Mouse (Mus musculus) hindbrain, embryonic 12.5 days (tissue): ENCODE results near the gene Dnmbp. TPM values are rescaled to one million over a fixed set of nuclear protein-coding genes. Genes with fewer than 3 reads are reported as not detected.

Experiments used
- ATAC-seq: fragments of 200-750 bp; cut with Nextera tagmentation; 2 replicates; pipeline ENCODE4 v1.8.0; 2017; ENCODE audit warnings: moderate TSS enrichment; ENCODE audit not compliant: low FRiP score
- H3K27ac ChIP-seq: fragments of 300-500 bp; sonication (generic); 2 replicates; pipeline ENCODE4 v1.5.1; 2016; ENCODE audit warnings: mild to moderate bottlenecking
- H3K27me3 ChIP-seq: fragments of 300-500 bp; sonication (generic); 2 replicates; pipeline ENCODE4 v1.6.1; 2016; ENCODE audit warnings: mild to moderate bottlenecking
- H3K36me3 ChIP-seq: fragments of 300-500 bp; sonication (generic); 2 replicates; pipeline ENCODE4 v1.6.1; 2016; ENCODE audit warnings: mild to moderate bottlenecking
- H3K4me1 ChIP-seq: fragments of 300-500 bp; sonication (generic); 2 replicates; pipeline ENCODE4 v1.6.1; 2016
- H3K4me2 ChIP-seq: fragments of 300-500 bp; sonication (generic); replicated peaks from 2 replicates; pipeline ENCODE4 v1.6.1; 2016; ENCODE audit warnings: mild to moderate bottlenecking
- H3K4me3 ChIP-seq: fragments of 300-500 bp; sonication (generic); 2 replicates; pipeline ENCODE4 v1.5.1; 2016; ENCODE audit warnings: mild to moderate bottlenecking
- H3K9ac ChIP-seq: fragments of 300-500 bp; sonication (generic); 2 replicates; pipeline ENCODE4 v1.6.1; 2016; ENCODE audit warnings: mild to moderate bottlenecking, moderate library complexity
- H3K9me3 ChIP-seq: fragments of 300-500 bp; sonication (generic); replicated peaks from 2 replicates; pipeline ENCODE4 v1.6.1; 2016; ENCODE audit warnings: mild to moderate bottlenecking
- WGBS: fragments of 180-500 bp; shearing (Covaris S2); methylation state at CpG from one replicate; pipeline ENCODE4 v1.1.7; 2016; 5-methylcytosine and 5-hydroxymethylcytosine counted together
- polyA plus RNA-seq: library from polyadenylated mRNA; unstranded; fragments of >200 nt; fragmentation: Nextera tagmentation; extraction: Ambion mirVana; gene quantifications from 2 replicates; pipeline ENCODE4 v1.2.1, GENCODE M21; 2016

The Dnmbp gene
- polyA plus RNA-seq, 1 experiment from 2014 or later, result 16.9 TPM

GRCm38 (mm10) chr19:43919841-43920240 is 20.1 kb downstream of the Dnmbp start:
- Histone ChIP-seq H3K27me3 (no peaks in the 10 kb centered on the region), H3K9ac (no peak overlapping the region), H3K4me1 (peaks cover 7% of the 10 kb centered on the region), H3K4me3 (no peak overlapping the region), H3K9me3 (peaks cover 4% of the 10 kb centered on the region; the same call in 1 of the 2 replicates), H3K36me3 (no peaks in the 10 kb centered on the region), H3K27ac (no peak overlapping the region), H3K4me2 (no peak overlapping the region)
- 92% methylated on average over 4 of the region's 4 CpGs for WGBS
- no peak for ATAC-seq

GRCm38 (mm10) chr19:43918834-43919233 is 21.2 kb downstream of the Dnmbp start:
- H3K9ac ChIP-seq, result no peak overlapping the region
- H3K36me3 ChIP-seq, result no peaks in the 10 kb centered on the region
- no peak overlapping the region for H3K4me3 ChIP-seq
- no peaks in the 10 kb centered on the region for H3K27me3 ChIP-seq
- H3K4me2 ChIP-seq, result no peak overlapping the region
- no peak for ATAC-seq
- peaks cover 7% of the 10 kb centered on the region for H3K4me1 ChIP-seq
- 0 out of 2 replicates have a peak, but pooled peaks cover 4% of the 10 kb centered on the region for H3K9me3 ChIP-seq
- no peak overlapping the region for H3K27ac ChIP-seq
- WGBS, result 82% methylated on average over 3 of the region's 3 CpGs

- ATAC-seq, result no peak
- WGBS, result 80% methylated on average over 6 of the region's 6 CpGs
- no peaks in the 10 kb centered on the region for H3K9me3 ChIP-seq
- no peak overlapping the region for H3K4me3 ChIP-seq
- no peak overlapping the region for H3K9ac ChIP-seq
- no peak overlapping the region for H3K27ac ChIP-seq
- H3K4me2 ChIP-seq, result no peak overlapping the region
- H3K4me1 ChIP-seq, result peaks cover 7% of the 10 kb centered on the region
- no peaks in the 10 kb centered on the region for H3K36me3 ChIP-seq
- H3K27me3 ChIP-seq, result no peaks in the 10 kb centered on the region
Measured at GRCm38 (mm10) chr19:43917763-43918162, 22.2 kb downstream of the Dnmbp start.

- no peaks in the 10 kb centered on the region for H3K27me3 ChIP-seq
- no peaks in the 10 kb centered on the region for H3K36me3 ChIP-seq
- H3K4me1 ChIP-seq, result peaks cover 7% of the 10 kb centered on the region
- no peak overlapping the region for H3K9ac ChIP-seq
- no peaks in the 10 kb centered on the region for H3K9me3 ChIP-seq
- H3K27ac ChIP-seq, result no peak overlapping the region
- ATAC-seq, result no peak
- no peak overlapping the region for H3K4me3 ChIP-seq
- WGBS, result 72% methylated on average over 2 of the region's 2 CpGs
- H3K4me2 ChIP-seq, result no peak overlapping the region
Measured at GRCm38 (mm10) chr19:43917406-43917691, 22.6 kb downstream of the Dnmbp start.

- 71% methylated on average over 21 of the region's 21 CpGs for WGBS
- no peak for ATAC-seq
- no peak overlapping the region for H3K4me2 ChIP-seq
- H3K4me1 ChIP-seq, result peaks cover 7% of the 10 kb centered on the region
- no peak overlapping the region for H3K9ac ChIP-seq
- no peak overlapping the region for H3K27ac ChIP-seq
- H3K27me3 ChIP-seq, result no peaks in the 10 kb centered on the region
- no peaks in the 10 kb centered on the region for H3K36me3 ChIP-seq
- H3K9me3 ChIP-seq, result no peaks in the 10 kb centered on the region
- no peak overlapping the region for H3K4me3 ChIP-seq
Measured at GRCm38 (mm10) chr19:43916586-43917405, 23.2 kb downstream of the Dnmbp start.

- peaks cover 1% of the 10 kb centered on the region for H3K4me1 ChIP-seq
- WGBS, result 70% methylated on average over 9 of the region's 9 CpGs
- no peaks in the 10 kb centered on the region for H3K9me3 ChIP-seq
- H3K27me3 ChIP-seq, result no peaks in the 10 kb centered on the region
- no peak for ATAC-seq
- H3K4me3 ChIP-seq, result no peak overlapping the region
- 0 out of 2 replicates have a peak, but pooled peaks cover under 1% of the 10 kb centered on the region for H3K36me3 ChIP-seq
- no peak overlapping the region for H3K9ac ChIP-seq
- H3K4me2 ChIP-seq, result no peak overlapping the region
- no peak overlapping the region for H3K27ac ChIP-seq
Measured at GRCm38 (mm10) chr19:43915431-43915830, 24.6 kb downstream of the Dnmbp start.

GRCm38 (mm10) chr19:43914986-43915385 is 25.0 kb downstream of the Dnmbp start:
- H3K27me3 ChIP-seq, result no peaks in the 10 kb centered on the region
- no peak overlapping the region for H3K4me3 ChIP-seq
- H3K4me2 ChIP-seq, result no peak overlapping the region
- peaks cover 4% of the 10 kb centered on the region; the same call in 1 of the 2 replicates for H3K36me3 ChIP-seq
- H3K27ac ChIP-seq, result no peak overlapping the region
- no peaks in the 10 kb centered on the region for H3K9me3 ChIP-seq
- ATAC-seq, result no peak
- WGBS, result 91% methylated on average over 9 of the region's 9 CpGs
- no peak overlapping the region for H3K9ac ChIP-seq
- H3K4me1 ChIP-seq, result no peaks in the 10 kb centered on the region; the same call in 1 of the 2 replicates

- H3K27me3 ChIP-seq, result no peaks in the 10 kb centered on the region
- no peaks in the 10 kb centered on the region; the same call in 1 of the 2 replicates for H3K4me1 ChIP-seq
- H3K27ac ChIP-seq, result no peak overlapping the region
- no peaks in the 10 kb centered on the region for H3K9me3 ChIP-seq
- WGBS, result 91% methylated on average over 4 of the region's 4 CpGs
- H3K36me3 ChIP-seq, result peaks cover 4% of the 10 kb centered on the region; the same call in 1 of the 2 replicates
- H3K4me2 ChIP-seq, result no peak overlapping the region
- no peak overlapping the region for H3K9ac ChIP-seq
- no peak overlapping the region for H3K4me3 ChIP-seq
- ATAC-seq, result no peak
Measured at GRCm38 (mm10) chr19:43912775-43913486, 27.1 kb downstream of the Dnmbp start.

GRCm38 (mm10) chr19:43906492-43906891 is 33.5 kb downstream of the Dnmbp start:
- Histone ChIP-seq H3K9me3 (no peaks in the 10 kb centered on the region), H3K27ac (no peak overlapping the region), H3K36me3 (peaks cover 11% of the 10 kb centered on the region), H3K4me3 (no peak overlapping the region), H3K4me1 (no peaks in the 10 kb centered on the region), H3K4me2 (no peak overlapping the region), H3K9ac (no peak overlapping the region), H3K27me3 (no peaks in the 10 kb centered on the region)
- WGBS, result 94% methylated on average over 7 of the region's 7 CpGs
- no peak for ATAC-seq

- Histone ChIP-seq H3K4me3 (no peak overlapping the region), H3K4me1 (no peaks in the 10 kb centered on the region), H3K9ac (no peak overlapping the region), H3K27me3 (no peaks in the 10 kb centered on the region), H3K27ac (no peak overlapping the region), H3K9me3 (no peaks in the 10 kb centered on the region), H3K36me3 (peaks cover 16% of the 10 kb centered on the region), H3K4me2 (no peak overlapping the region)
- WGBS, result 40% methylated on average over 5 of the region's 5 CpGs
- no peak for ATAC-seq
Measured at GRCm38 (mm10) chr19:43905985-43906384, 34.0 kb downstream of the Dnmbp start.

- H3K27me3 ChIP-seq, result no peaks in the 10 kb centered on the region
- no peak overlapping the region for H3K4me2 ChIP-seq
- ATAC-seq, result no peak
- H3K9me3 ChIP-seq, result no peaks in the 10 kb centered on the region
- no peak overlapping the region for H3K9ac ChIP-seq
- H3K4me1 ChIP-seq, result no peaks in the 10 kb centered on the region
- H3K36me3 ChIP-seq, result peaks cover 17% of the 10 kb centered on the region
- H3K4me3 ChIP-seq, result no peak overlapping the region
- WGBS, result 35% methylated on average over 8 of the region's 8 CpGs
- H3K27ac ChIP-seq, result no peak overlapping the region
Measured at GRCm38 (mm10) chr19:43905136-43905535, 34.9 kb downstream of the Dnmbp start.

- peaks cover 16% of the 10 kb centered on the region for H3K36me3 ChIP-seq
- no peaks in the 10 kb centered on the region for H3K4me1 ChIP-seq
- H3K9ac ChIP-seq, result no peak overlapping the region
- H3K4me3 ChIP-seq, result no peak overlapping the region
- 85% methylated on average over 11 of the region's 11 CpGs for WGBS
- H3K27ac ChIP-seq, result no peak overlapping the region
- no peak for ATAC-seq
- no peaks in the 10 kb centered on the region for H3K27me3 ChIP-seq
- no peaks in the 10 kb centered on the region for H3K9me3 ChIP-seq
- H3K4me2 ChIP-seq, result no peak overlapping the region
Measured at GRCm38 (mm10) chr19:43904327-43904726, 35.7 kb downstream of the Dnmbp start.
